Mouse (Mus musculus): ENCODE measurements at regions not wholly inside any gene's neighbourhood (a gene's known extent, or its start where the extent isn't known, plus 50 kb on each side); places are given as distances from the start of the nearest gene placed in this dataset.

- Histone ChIP-seq H3K9me3 (no peaks in the 10 kb centered on the region), H3K9ac (peak overlapping the region; percentile 59), H3K4me3 (no peak overlapping the region), H3K4me1 (replicated peaks) (peaks cover 73% of the 10 kb centered on the region), H3K4me2 (peak overlapping the region; percentile 70; the same call in 1 of the 2 replicates), H3K27ac (replicated peaks) (peak overlapping the region; percentile 87), H3K36me3 (no peaks in the 10 kb centered on the region), H3K27me3 (no peaks in the 10 kb centered on the region)
- ATAC-seq (ENCODE audit: low read depth): no peak
- 7% methylated on average over 9 of the region's 9 CpGs for WGBS
Observed at GRCm38 (mm10) chr17:9763110-9763509, 93.6 kb upstream of the Pabpc6 start.

DNA sequence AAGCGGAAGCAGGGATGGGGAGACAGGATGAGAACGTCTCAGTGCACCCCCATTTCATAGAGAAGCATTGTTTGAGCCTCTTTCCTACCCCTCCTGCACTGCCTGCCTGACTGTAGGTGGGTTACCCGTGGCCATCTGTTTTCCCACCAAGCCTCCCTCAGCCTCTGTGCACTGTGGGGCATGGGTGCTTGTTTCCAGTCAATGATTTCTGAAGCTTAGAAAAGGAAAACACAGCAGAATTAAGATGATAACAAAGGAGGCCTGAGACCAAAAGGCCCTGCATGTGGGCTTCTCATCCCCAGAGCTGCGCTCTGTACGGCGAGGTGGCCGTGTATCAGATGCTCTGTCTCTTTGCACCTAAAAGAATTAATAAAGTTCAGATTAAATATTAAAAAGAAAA lies 92.9 kb upstream of the Pabpc6 start:
- 27% methylated on average over 7 of the region's 7 CpGs for WGBS
- H3K27ac ChIP-seq (replicated peaks): peak overlapping the region; percentile 87

GRCm38 (mm10) chr17:9760706-9761059 lies 91.2 kb upstream of the Pabpc6 start:
- H3K9ac ChIP-seq: no peak overlapping the region
- peak overlapping the region; percentile 80 for H3K27ac ChIP-seq (replicated peaks)
- H3K9me3 ChIP-seq: no peaks in the 10 kb centered on the region
- WGBS: 53% methylated on average over 2 of the region's 2 CpGs
- no peaks in the 10 kb centered on the region for H3K36me3 ChIP-seq
- no peak overlapping the region for H3K4me3 ChIP-seq
- no peak overlapping the region for H3K4me2 ChIP-seq
- no peak for ATAC-seq (ENCODE audit: low read depth)
- peaks cover 63% of the 10 kb centered on the region for H3K4me1 ChIP-seq (replicated peaks)
- no peaks in the 10 kb centered on the region for H3K27me3 ChIP-seq

More for the DNA sequence above, 92.9 kb upstream of the Pabpc6 start:
- Histone ChIP-seq H3K36me3 (no peaks in the 10 kb centered on the region), H3K4me2 (no peak overlapping the region), H3K4me3 (no peak overlapping the region), H3K9me3 (no peaks in the 10 kb centered on the region), H3K4me1 (replicated peaks) (peaks cover 73% of the 10 kb centered on the region), H3K9ac (peak overlapping the region; percentile 31; the same call in 1 of the 2 replicates), H3K27me3 (no peaks in the 10 kb centered on the region)
- ATAC-seq (ENCODE audit: low read depth): no peak

DNA sequence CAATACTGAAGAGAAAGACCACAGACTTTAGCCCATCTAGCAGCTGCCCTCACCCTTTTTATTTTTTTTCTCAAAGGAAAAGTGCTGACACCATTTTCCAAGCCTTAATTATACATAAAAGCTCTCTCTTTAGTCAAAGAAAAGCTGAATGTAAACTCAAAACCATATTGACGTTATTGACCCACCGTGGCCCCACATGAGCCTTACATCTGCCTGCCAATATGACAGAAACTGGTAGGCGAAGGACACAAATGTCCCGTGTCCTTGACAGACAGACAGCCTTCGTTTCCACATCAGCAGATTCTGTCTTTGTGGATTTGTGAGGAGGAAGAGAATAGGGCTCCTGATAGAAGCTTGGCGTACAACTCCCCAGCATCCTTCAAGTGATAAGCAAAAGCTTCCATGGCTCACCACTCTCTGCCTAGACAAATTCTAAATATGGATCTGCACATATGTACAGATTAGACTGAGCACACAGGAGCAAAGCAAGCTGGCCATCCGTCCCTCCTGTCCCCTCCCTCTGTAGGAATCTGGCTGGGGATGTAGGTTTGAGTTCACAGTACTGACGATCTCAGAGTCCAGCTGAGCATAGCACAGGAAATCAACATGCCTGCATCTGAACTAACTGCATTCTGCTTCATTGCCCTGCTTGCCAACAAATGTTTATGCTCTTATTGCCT lies 90.6 kb upstream of the Pabpc6 start:
- peaks cover 58% of the 10 kb centered on the region for H3K4me1 ChIP-seq (replicated peaks)
- no peaks in the 10 kb centered on the region for H3K36me3 ChIP-seq
- H3K9ac ChIP-seq: no peak overlapping the region
- H3K9me3 ChIP-seq: no peaks in the 10 kb centered on the region
- no peak for ATAC-seq (ENCODE audit: low read depth)
- no peaks in the 10 kb centered on the region for H3K27me3 ChIP-seq
- no peak overlapping the region for H3K4me2 ChIP-seq
- H3K27ac ChIP-seq (replicated peaks): peak overlapping the region; percentile 80
- no peak overlapping the region for H3K4me3 ChIP-seq
- 55% methylated on average over 8 of the region's 8 CpGs for WGBS

DNA sequence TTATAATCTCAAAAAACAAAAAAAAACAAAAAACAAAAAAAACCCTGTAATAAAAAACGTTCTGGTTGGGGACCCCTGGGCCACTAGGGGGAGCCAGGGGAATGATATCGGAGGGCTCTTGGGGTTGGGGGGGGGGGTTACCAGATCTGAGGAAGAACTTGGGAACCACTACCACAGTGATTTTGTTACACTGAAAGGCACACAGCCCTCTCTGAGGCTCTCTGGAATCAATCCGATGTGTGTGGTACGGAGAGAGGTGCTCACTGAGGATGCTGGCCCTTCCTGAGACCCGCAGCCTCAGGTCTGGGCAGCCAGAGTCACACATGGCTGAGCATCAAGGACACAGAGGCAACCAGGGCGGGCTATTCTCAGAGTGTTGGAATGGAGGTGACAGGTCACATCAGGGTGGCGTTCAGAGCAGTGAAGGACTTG lies 89.9 kb upstream of the Pabpc6 start:
- Histone ChIP-seq H3K36me3 (no peaks in the 10 kb centered on the region), H3K27me3 (no peaks in the 10 kb centered on the region), H3K4me1 (replicated peaks) (peaks cover 55% of the 10 kb centered on the region), H3K4me3 (no peak overlapping the region), H3K9me3 (no peaks in the 10 kb centered on the region), H3K4me2 (no peak overlapping the region), H3K9ac (no peak overlapping the region), H3K27ac (replicated peaks) (peak overlapping the region; percentile 80)
- WGBS: 17% methylated on average over 7 of the region's 7 CpGs
- ATAC-seq (ENCODE audit: low read depth): peak; percentile 47; the same call in 1 of the 2 replicates

GRCm38 (mm10) chr17:9757725-9758251 lies 88.3 kb upstream of the Pabpc6 start:
- ATAC-seq (ENCODE audit: low read depth): no peak
- H3K4me1 ChIP-seq (replicated peaks): peaks cover 40% of the 10 kb centered on the region
- WGBS: 97% methylated on average over 4 of the region's 4 CpGs
- no peak overlapping the region for H3K9ac ChIP-seq
- H3K9me3 ChIP-seq: no peaks in the 10 kb centered on the region
- no peak overlapping the region for H3K4me3 ChIP-seq
- no peak overlapping the region for H3K4me2 ChIP-seq
- H3K27ac ChIP-seq (replicated peaks): 0 out of 2 replicates have a peak overlapping the region, but pooled peaks have one; percentile 33
- H3K27me3 ChIP-seq: no peaks in the 10 kb centered on the region
- H3K36me3 ChIP-seq: no peaks in the 10 kb centered on the region

DNA sequence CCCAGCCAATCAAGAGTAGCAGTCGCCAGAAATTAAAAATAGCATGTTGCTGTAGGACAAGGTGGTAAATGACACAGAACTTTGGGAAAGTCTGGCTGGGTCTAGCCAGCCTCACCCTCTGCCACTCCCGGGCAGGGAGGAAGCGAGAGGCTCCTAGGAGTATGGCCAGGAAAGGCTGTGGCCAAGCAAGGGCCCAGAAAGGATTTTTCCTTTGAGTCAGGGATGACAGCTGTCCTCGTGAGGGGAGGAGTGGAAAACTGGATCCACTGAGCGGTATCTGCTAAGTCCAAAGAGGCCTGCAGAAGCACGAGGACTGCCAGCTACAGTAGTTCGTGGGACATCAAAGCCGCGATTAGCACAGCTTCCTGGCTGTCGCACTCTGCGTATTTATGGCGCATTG lies 87.2 kb upstream of the Pabpc6 start:
- Histone ChIP-seq H3K9me3 (no peaks in the 10 kb centered on the region), H3K4me3 (no peak overlapping the region), H3K36me3 (no peaks in the 10 kb centered on the region), H3K27me3 (no peaks in the 10 kb centered on the region), H3K4me2 (no peak overlapping the region), H3K4me1 (replicated peaks) (peaks cover 29% of the 10 kb centered on the region), H3K9ac (no peak overlapping the region), H3K27ac (replicated peaks) (peak overlapping the region; percentile 39)
- 76% methylated on average over 12 of the region's 12 CpGs for WGBS
- ATAC-seq (ENCODE audit: low read depth): no peak

DNA sequence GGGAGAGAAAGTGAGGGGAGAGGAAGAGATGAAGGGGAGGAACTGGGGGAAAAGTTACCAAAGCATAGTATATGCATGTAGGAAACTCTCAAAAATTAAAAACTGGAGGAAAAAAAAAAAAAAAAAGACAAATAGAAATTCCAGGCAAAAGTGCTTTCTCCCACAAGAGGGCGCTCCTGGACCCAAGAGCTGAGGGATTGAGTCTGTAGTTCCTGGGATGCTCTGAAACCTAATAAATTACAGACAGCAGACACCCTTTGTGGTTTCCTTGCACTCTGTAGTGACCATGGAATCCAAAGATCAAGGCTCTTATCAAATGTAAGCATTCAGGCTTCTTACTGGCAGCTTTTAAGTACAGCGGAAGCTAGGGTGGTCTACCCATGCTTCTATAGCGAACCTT lies 86.7 kb upstream of the Pabpc6 start:
- WGBS: 49% methylated on average over 3 of the region's 3 CpGs
- ATAC-seq (ENCODE audit: low read depth): no peak
- H3K27ac ChIP-seq (replicated peaks): peak overlapping the region; percentile 39

GRCm38 (mm10) chr17:9755576-9755975 lies 86.1 kb upstream of the Pabpc6 start:
- Histone ChIP-seq H3K27ac (replicated peaks) (no peak overlapping the region), H3K36me3 (no peaks in the 10 kb centered on the region), H3K27me3 (no peaks in the 10 kb centered on the region), H3K4me3 (no peak overlapping the region), H3K9ac (no peak overlapping the region), H3K9me3 (no peaks in the 10 kb centered on the region), H3K4me1 (replicated peaks) (peaks cover 22% of the 10 kb centered on the region), H3K4me2 (no peak overlapping the region)
- 85% methylated on average over 4 of the region's 4 CpGs for WGBS
- no peak for ATAC-seq (ENCODE audit: low read depth)

More for the DNA sequence above, 86.7 kb upstream of the Pabpc6 start:
- Histone ChIP-seq H3K4me2 (no peak overlapping the region), H3K4me3 (no peak overlapping the region), H3K36me3 (no peaks in the 10 kb centered on the region), H3K9ac (no peak overlapping the region), H3K27me3 (no peaks in the 10 kb centered on the region), H3K4me1 (replicated peaks) (peaks cover 25% of the 10 kb centered on the region), H3K9me3 (no peaks in the 10 kb centered on the region)

DNA sequence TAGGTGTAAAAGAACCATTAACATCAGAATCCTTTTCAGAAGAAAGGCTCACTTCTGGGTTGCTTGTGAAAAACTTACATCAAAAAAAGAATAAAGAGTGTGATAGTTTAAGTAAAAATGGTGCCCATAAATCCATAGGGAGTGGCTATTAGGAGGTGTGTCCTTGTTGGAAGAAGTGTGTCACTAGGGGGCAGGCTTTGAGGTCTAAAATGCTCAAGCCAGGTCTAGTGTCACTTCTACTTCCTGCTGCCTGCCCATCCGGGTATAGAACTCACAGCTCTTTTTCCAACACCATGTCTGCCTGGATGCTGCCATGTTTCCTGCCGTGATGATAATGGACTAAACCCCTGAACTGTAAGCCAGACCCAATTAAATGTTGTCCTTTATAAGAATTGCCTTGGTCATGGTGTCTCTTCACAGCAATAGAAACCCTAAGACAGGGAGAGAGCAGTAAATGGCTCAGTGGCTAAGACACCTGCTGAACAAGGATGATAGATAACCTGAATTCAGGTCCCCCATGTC lies 85.4 kb upstream of the Pabpc6 start:
- Histone ChIP-seq H3K4me3 (no peak overlapping the region), H3K9me3 (no peaks in the 10 kb centered on the region), H3K27ac (replicated peaks) (no peak overlapping the region), H3K4me2 (no peak overlapping the region), H3K4me1 (replicated peaks) (peaks cover 15% of the 10 kb centered on the region), H3K9ac (no peak overlapping the region), H3K36me3 (no peaks in the 10 kb centered on the region), H3K27me3 (no peaks in the 10 kb centered on the region)
- 84% methylated on average over 2 of the region's 2 CpGs for WGBS
- no peak for ATAC-seq (ENCODE audit: low read depth)

DNA sequence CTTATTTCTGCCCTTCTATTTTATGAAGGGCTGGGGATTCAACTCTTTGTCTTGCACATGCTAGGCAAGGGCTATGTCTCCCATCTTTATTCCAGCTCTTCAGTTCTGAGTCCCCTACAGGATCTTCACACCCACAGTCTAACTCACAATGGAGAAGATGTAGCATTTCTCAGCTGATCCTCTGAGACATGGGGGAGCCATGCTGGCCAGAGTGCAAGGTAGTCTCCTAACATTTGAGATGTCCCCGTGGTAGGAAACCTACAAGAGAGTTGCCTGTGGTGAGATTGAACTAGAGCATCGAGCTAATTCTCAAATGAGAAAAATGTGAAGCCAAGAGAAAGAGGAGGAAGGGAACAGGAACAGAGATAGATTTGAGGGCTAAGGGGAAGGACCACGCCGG lies 83.3 kb upstream of the Pabpc6 start:
- Histone ChIP-seq H3K9ac (no peak overlapping the region), H3K9me3 (no peaks in the 10 kb centered on the region), H3K4me3 (no peak overlapping the region), H3K36me3 (no peaks in the 10 kb centered on the region), H3K4me2 (no peak overlapping the region), H3K27ac (replicated peaks) (no peak overlapping the region), H3K27me3 (no peaks in the 10 kb centered on the region), H3K4me1 (replicated peaks) (peaks cover 6% of the 10 kb centered on the region; the same call in 1 of the 2 replicates)
- 96% methylated on average over 4 of the region's 4 CpGs for WGBS
- no peak for ATAC-seq (ENCODE audit: low read depth)

GRCm38 (mm10) chr17:9751348-9752170 lies 82.0 kb upstream of the Pabpc6 start:
- ATAC-seq (ENCODE audit: low read depth): peak; percentile 56; the same call in 1 of the 2 replicates
- Histone ChIP-seq H3K9me3 (no peaks in the 10 kb centered on the region), H3K27me3 (no peaks in the 10 kb centered on the region), H3K4me3 (no peak overlapping the region), H3K4me1 (replicated peaks) (peaks cover 3% of the 10 kb centered on the region; the same call in 1 of the 2 replicates), H3K27ac (replicated peaks) (peak overlapping the region; percentile 42; the same call in 1 of the 2 replicates), H3K9ac (no peak overlapping the region), H3K36me3 (no peaks in the 10 kb centered on the region), H3K4me2 (no peak overlapping the region)
- WGBS: 52% methylated on average over 13 of the region's 13 CpGs
